Mouse (Mus musculus): ENCODE results near the gene Gpr31b. TPM values are rescaled to one million over a fixed set of nuclear protein-coding genes. Genes with fewer than 3 reads are reported as not detected.

The Gpr31b gene
- polyA plus RNA-seq (2014; fragmentation: Illumina TruSeq; extraction: RNeasy Lipid Tissue Mini Kit (QIAGEN cat#74804)) = not detected

GRCm38 (mm10) chr17:13052124-13052813 lies at the start of gene Gpr31b:
TSS of gene Gpr31b (minus strand) at chr17:13052296.

GRCm38 (mm10) chr17:13060804-13061203 lies 8.7 kb upstream of the Gpr31b start, which contains the start of gene Tcp10b:
TSS of gene Tcp10b (plus strand) at chr17:13061104.

GRCm38 (mm10) chr17:13006546-13006945 lies 45.5 kb downstream of the Gpr31b start, which contains the start of gene Sod2:
TSS of gene Sod2 (plus strand) at chr17:13006846.

Other genes starting within 250 kb of the Gpr31b start
- gene Mas1, start 184.2 kb downstream of the Gpr31b start, polyA plus RNA-seq (2014; fragmentation: Illumina TruSeq; extraction: RNeasy Lipid Tissue Mini Kit (QIAGEN cat#74804)) = not detected
- 0.63 TPM for gene Mrgprh, start 176.3 kb downstream of the Gpr31b start, polyA plus RNA-seq (2014; fragmentation: Illumina TruSeq; extraction: RNeasy Lipid Tissue Mini Kit (QIAGEN cat#74804))
- 4.7 TPM for gene Pnldc1, start 142.1 kb downstream of the Gpr31b start, polyA plus RNA-seq (2014; fragmentation: Illumina TruSeq; extraction: RNeasy Lipid Tissue Mini Kit (QIAGEN cat#74804))
- gene Tcp1, start 136.6 kb downstream of the Gpr31b start, polyA plus RNA-seq (2014; fragmentation: Illumina TruSeq; extraction: RNeasy Lipid Tissue Mini Kit (QIAGEN cat#74804)) = 690 TPM
- gene Mrpl18, start 136.0 kb downstream of the Gpr31b start, polyA plus RNA-seq (2014; fragmentation: Illumina TruSeq; extraction: RNeasy Lipid Tissue Mini Kit (QIAGEN cat#74804)) = 105 TPM
- gene Acat3, start 111.7 kb downstream of the Gpr31b start, polyA plus RNA-seq (2014; fragmentation: Illumina TruSeq; extraction: RNeasy Lipid Tissue Mini Kit (QIAGEN cat#74804)) = not detected
- gene Acat2, start 91.5 kb downstream of the Gpr31b start, polyA plus RNA-seq (2014; fragmentation: Illumina TruSeq; extraction: RNeasy Lipid Tissue Mini Kit (QIAGEN cat#74804)) = 26.4 TPM
- 188 TPM for gene Wtap, start 58.1 kb downstream of the Gpr31b start, polyA plus RNA-seq (2014; fragmentation: Illumina TruSeq; extraction: RNeasy Lipid Tissue Mini Kit (QIAGEN cat#74804))
- 71.4 TPM for gene Sod2, start 45.5 kb downstream of the Gpr31b start, polyA plus RNA-seq (2014; fragmentation: Illumina TruSeq; extraction: RNeasy Lipid Tissue Mini Kit (QIAGEN cat#74804))
- gene Tcp10b, start 8.8 kb upstream of the Gpr31b start, polyA plus RNA-seq (2014; fragmentation: Illumina TruSeq; extraction: RNeasy Lipid Tissue Mini Kit (QIAGEN cat#74804)) = not detected
- not detected for gene Unc93a, start 79.5 kb upstream of the Gpr31b start, polyA plus RNA-seq (2014; fragmentation: Illumina TruSeq; extraction: RNeasy Lipid Tissue Mini Kit (QIAGEN cat#74804))
- gene Smok2a, start 168.9 kb upstream of the Gpr31b start, polyA plus RNA-seq (2014; fragmentation: Illumina TruSeq; extraction: RNeasy Lipid Tissue Mini Kit (QIAGEN cat#74804)) = not detected
- not detected for gene Smok2b, start 178.0 kb upstream of the Gpr31b start, polyA plus RNA-seq (2014; fragmentation: Illumina TruSeq; extraction: RNeasy Lipid Tissue Mini Kit (QIAGEN cat#74804))

Measured in ovary, adult 10 weeks (tissue).